Mouse (Mus musculus): ENCODE results near the gene Gpr176.

The Gpr176 gene

GRCm38 (mm10) chr2:118373572-118374279 is 507 bp upstream of the Gpr176 start:
- DNase-seq (ENCODE audit: low read depth): peak; percentile 88

- DNase-seq (ENCODE audit: low read depth): no peak
Observed at GRCm38 (mm10) chr2:118372561-118372900, 688 bp downstream of the Gpr176 start.

GRCm38 (mm10) chr2:118371841-118372240 is 1.4 kb downstream of the Gpr176 start:
- DNase-seq (ENCODE audit: low read depth): no peak

GRCm38 (mm10) chr2:118355138-118355719 is 18.0 kb downstream of the Gpr176 start:
- no peak for DNase-seq (ENCODE audit: low read depth)

GRCm38 (mm10) chr2:118353916-118354403 is 19.3 kb downstream of the Gpr176 start:
- DNase-seq (ENCODE audit: low read depth): no peak

- no peak for DNase-seq (ENCODE audit: low read depth)
Observed at GRCm38 (mm10) chr2:118353498-118353897, 19.7 kb downstream of the Gpr176 start.

- DNase-seq (ENCODE audit: low read depth): no peak
Observed at GRCm38 (mm10) chr2:118345535-118345934, 27.7 kb downstream of the Gpr176 start.

GRCm38 (mm10) chr2:118343897-118344296 is 29.3 kb downstream of the Gpr176 start:
- no peak for DNase-seq (ENCODE audit: low read depth)

- no peak for DNase-seq (ENCODE audit: low read depth)
Observed at GRCm38 (mm10) chr2:118341295-118341694, 31.9 kb downstream of the Gpr176 start.

GRCm38 (mm10) chr2:118336084-118336483 is 37.1 kb downstream of the Gpr176 start:
- peak; percentile 5 for DNase-seq (ENCODE audit: low read depth)

GRCm38 (mm10) chr2:118322663-118323062 is 50.6 kb downstream of the Gpr176 start:
- no peak for DNase-seq (ENCODE audit: low read depth)

- DNase-seq (ENCODE audit: low read depth): no peak
Observed at GRCm38 (mm10) chr2:118321804-118322203, 51.4 kb downstream of the Gpr176 start.

- no peak for DNase-seq (ENCODE audit: low read depth)
Observed at GRCm38 (mm10) chr2:118321094-118321493, 52.1 kb downstream of the Gpr176 start.

- DNase-seq (ENCODE audit: low read depth): no peak
Observed at GRCm38 (mm10) chr2:118320519-118320918, 52.7 kb downstream of the Gpr176 start.

GRCm38 (mm10) chr2:118319176-118319575 is 54.0 kb downstream of the Gpr176 start:
- DNase-seq (ENCODE audit: low read depth): no peak

- DNase-seq (ENCODE audit: low read depth): no peak
Observed at GRCm38 (mm10) chr2:118316939-118317338, 56.3 kb downstream of the Gpr176 start.

- DNase-seq (ENCODE audit: low read depth): no peak
Observed at GRCm38 (mm10) chr2:118315656-118316402, 57.4 kb downstream of the Gpr176 start.

- DNase-seq (ENCODE audit: low read depth): no peak
Observed at GRCm38 (mm10) chr2:118307561-118307960, 65.7 kb downstream of the Gpr176 start.

GRCm38 (mm10) chr2:118306966-118307365 is 66.3 kb downstream of the Gpr176 start:
- no peak for DNase-seq (ENCODE audit: low read depth)

GRCm38 (mm10) chr2:118306522-118306895 is 66.7 kb downstream of the Gpr176 start:
- DNase-seq (ENCODE audit: low read depth): no peak

GRCm38 (mm10) chr2:118305827-118306521 is 67.2 kb downstream of the Gpr176 start:
- DNase-seq (ENCODE audit: low read depth): no peak

GRCm38 (mm10) chr2:118303456-118303855 is 69.8 kb downstream of the Gpr176 start:
- DNase-seq (ENCODE audit: low read depth): no peak
